Mouse (Mus musculus) midbrain, embryonic 11.5 days (tissue): Measurements from ENCODE around the gene Gpr22. TPM values are rescaled to one million over a fixed set of nuclear protein-coding genes. Genes with fewer than 3 reads are reported as not detected.

ENCODE experiments used
- ATAC-seq: fragments of 200-750 bp; cut with Nextera tagmentation; 2 replicates; pipeline ENCODE4 v1.8.0; 2017; ENCODE audit warnings: moderate TSS enrichment, moderate library complexity; ENCODE audit not compliant: low FRiP score
- DNase-seq: peaks from one replicate; pipeline ENCODE4 v3.0.0; 2015; ENCODE audit warnings: low spot score; ENCODE audit errors: missing footprints
- H3K27ac ChIP-seq: fragments of 300-500 bp; sonication (generic); 2 replicates; pipeline ENCODE4 v1.5.1; 2014; ENCODE audit warnings: low read depth, low read length
- H3K27me3 ChIP-seq: fragments of 300-500 bp; sonication (generic); 2 replicates; pipeline ENCODE4 v1.6.1; 2014; ENCODE audit warnings: mild to moderate bottlenecking, low read length, moderate library complexity, mixed read lengths; ENCODE audit not compliant: control insufficient read depth, insufficient read depth
- H3K36me3 ChIP-seq: fragments of 300-500 bp; sonication (generic); 2 replicates; pipeline ENCODE4 v1.6.1; 2014; ENCODE audit warnings: mild to moderate bottlenecking, low read length, moderate library complexity, mixed read lengths; ENCODE audit not compliant: control insufficient read depth, insufficient read depth
- H3K4me1 ChIP-seq: fragments of 300-500 bp; sonication (generic); 2 replicates; pipeline ENCODE4 v1.6.1; 2014; ENCODE audit warnings: low read length; ENCODE audit not compliant: control insufficient read depth, insufficient read depth
- H3K4me2 ChIP-seq: fragments of 300-500 bp; sonication (generic); 2 replicates; pipeline ENCODE4 v1.6.1; 2014; ENCODE audit warnings: mild to moderate bottlenecking, moderate library complexity
- H3K4me3 ChIP-seq: fragments of 300-500 bp; sonication (generic); 2 replicates; pipeline ENCODE4 v1.5.1; 2014; ENCODE audit warnings: low read depth, low read length
- H3K9ac ChIP-seq: fragments of 300-500 bp; sonication (generic); 2 replicates; pipeline ENCODE4 v1.6.1; 2014; ENCODE audit warnings: low read length
- H3K9me3 ChIP-seq: fragments of 300-500 bp; sonication (generic); 2 replicates; pipeline ENCODE4 v1.6.1; 2016; ENCODE audit warnings: low read length; ENCODE audit not compliant: control insufficient read depth
- WGBS: fragments of 180-500 bp; shearing (Covaris S2); extraction: QIAGEN DNeasy Blood & Tissue Kit; methylation state at CpG from one replicate; pipeline ENCODE4 v1.1.7; 2014; 5-methylcytosine and 5-hydroxymethylcytosine counted together
- polyA plus RNA-seq: library from polyadenylated mRNA; unstranded; fragments of >200 nt; fragmentation: Nextera tagmentation; extraction: Ambion mirVana; gene quantifications from 2 replicates; pipeline ENCODE4 v1.2.1, GENCODE M21; 2014

Gene Gpr22
- polyA plus RNA-seq, 1 experiment from 2014 or later, result 6.2 TPM

DNA sequence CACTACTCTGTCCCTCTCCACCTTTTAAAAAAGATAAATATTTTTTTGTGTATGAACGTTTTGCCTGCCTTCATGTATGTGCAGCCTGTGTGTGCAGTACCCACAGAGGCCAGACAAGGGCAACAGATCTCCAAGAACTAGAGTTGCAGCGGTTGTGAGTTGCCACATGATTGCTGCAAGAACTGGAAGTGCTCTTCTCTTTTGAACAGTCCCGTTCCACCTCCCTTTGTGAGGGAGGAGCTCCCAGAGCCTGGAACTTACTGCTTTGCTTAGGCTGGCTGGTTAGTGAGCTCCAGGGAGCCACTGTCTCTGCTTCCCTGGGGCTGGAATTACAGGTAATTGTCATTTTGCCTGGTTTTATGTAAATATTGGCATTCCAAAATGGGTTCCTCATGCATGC is 10.8 kb upstream of the Gpr22 start:
- Histone ChIP-seq H3K9ac (no peak overlapping the region), H3K4me2 (no peak overlapping the region), H3K4me1 (no peaks in the 10 kb centered on the region), H3K9me3 (no peaks in the 10 kb centered on the region), H3K27ac (no peak overlapping the region), H3K36me3 (no peaks in the 10 kb centered on the region), H3K27me3 (no peaks in the 10 kb centered on the region), H3K4me3 (no peak overlapping the region)
- 86% methylated on average over 3 of the region's 3 CpGs for WGBS
- DNase-seq (no peak), ATAC-seq (no peak)

DNA sequence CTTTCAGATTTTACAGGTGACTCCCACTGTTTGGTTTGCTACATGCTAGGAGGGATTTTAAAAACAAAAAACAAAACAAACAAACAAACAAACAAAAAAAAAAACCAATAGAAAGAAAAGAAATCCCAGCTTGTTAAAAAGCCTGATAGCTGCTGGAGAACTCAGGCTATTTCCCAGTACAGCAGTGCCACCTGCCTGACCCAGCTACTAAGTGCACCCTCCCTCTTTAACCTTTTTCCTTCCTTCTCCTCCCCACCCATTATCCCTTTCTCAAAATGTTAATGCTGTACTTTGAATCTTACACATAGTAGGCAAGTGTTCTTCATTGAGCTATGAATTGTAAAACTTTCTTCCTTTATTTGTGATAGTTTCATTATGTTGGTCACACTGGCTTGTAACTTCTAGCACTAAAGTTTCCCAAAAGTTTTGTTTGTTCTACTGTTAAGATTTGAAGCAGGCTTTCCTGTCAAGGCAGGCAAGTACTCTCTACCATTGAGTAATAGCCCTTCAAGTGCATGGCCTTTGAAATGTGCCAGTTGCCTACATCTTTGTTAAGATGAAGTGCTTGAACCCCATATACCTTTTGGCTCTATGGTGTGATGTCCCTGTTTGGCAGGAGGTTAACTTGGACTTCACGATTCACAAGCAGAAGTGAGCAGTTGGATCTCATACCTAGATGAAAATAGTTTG is 6.0 kb upstream of the Gpr22 start:
- H3K4me3 ChIP-seq, result no peak overlapping the region
- H3K9me3 ChIP-seq, result no peaks in the 10 kb centered on the region
- DNase-seq, result no peak
- H3K27me3 ChIP-seq, result no peaks in the 10 kb centered on the region
- no peak overlapping the region for H3K9ac ChIP-seq
- no peak overlapping the region for H3K4me2 ChIP-seq
- 94% methylated on average over 1 of the region's 1 CpGs for WGBS
- H3K27ac ChIP-seq, result no peak overlapping the region
- no peak for ATAC-seq
- H3K4me1 ChIP-seq, result no peaks in the 10 kb centered on the region
- no peaks in the 10 kb centered on the region for H3K36me3 ChIP-seq

DNA sequence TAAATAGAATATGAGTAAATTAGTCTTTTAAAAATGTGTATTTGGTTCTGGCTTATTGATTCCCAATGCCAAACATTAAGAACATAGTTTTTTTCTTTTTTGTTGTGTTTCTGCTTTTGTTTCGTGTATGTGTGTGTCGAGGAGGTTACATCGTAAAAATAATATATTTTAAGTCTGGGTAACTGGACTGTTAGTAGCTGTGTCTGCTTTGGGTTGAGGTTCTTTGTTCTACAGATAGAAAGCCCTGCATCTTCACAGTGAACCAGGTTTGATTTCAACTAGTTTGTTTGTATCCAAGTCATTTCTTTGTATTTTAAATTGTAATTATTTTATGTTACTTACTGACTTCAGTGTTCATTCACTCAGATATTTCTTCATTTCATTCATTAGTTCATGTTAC is 323 bp upstream of the Gpr22 start:
- DNase-seq (no peak), ATAC-seq (no peak)
- 91% methylated on average over 3 of the region's 3 CpGs for WGBS
- H3K27me3 ChIP-seq, result no peaks in the 10 kb centered on the region
- no peak overlapping the region for H3K9ac ChIP-seq
- no peaks in the 10 kb centered on the region for H3K9me3 ChIP-seq
- no peaks in the 10 kb centered on the region for H3K4me1 ChIP-seq
- H3K4me3 ChIP-seq, result no peak overlapping the region
- H3K4me2 ChIP-seq, result no peak overlapping the region
- H3K27ac ChIP-seq, result no peak overlapping the region
- no peaks in the 10 kb centered on the region for H3K36me3 ChIP-seq

DNA sequence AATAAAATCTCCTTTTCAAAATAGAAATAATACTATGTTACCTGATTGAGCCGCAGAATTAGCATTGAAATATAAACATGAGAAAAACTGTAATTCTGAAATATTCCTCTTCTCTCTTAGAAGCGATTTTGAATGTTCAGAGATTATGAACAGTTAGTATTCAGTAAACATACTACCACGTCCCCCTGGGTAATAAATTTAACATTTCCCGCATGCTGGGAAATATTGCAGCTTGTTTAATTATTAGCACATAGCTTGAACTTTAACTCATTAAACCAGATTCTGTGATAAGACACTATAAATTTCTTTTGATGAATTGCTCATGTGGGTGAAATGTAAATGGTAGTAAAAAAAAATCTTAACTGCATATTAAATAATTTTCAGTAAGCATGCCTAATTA is 1.0 kb downstream of the Gpr22 start:
- H3K4me2 ChIP-seq, result no peak overlapping the region
- 86% methylated on average over 4 of the region's 4 CpGs for WGBS
- no peaks in the 10 kb centered on the region for H3K27me3 ChIP-seq
- H3K36me3 ChIP-seq, result no peaks in the 10 kb centered on the region
- no peaks in the 10 kb centered on the region for H3K9me3 ChIP-seq
- H3K4me3 ChIP-seq, result no peak overlapping the region
- H3K27ac ChIP-seq, result no peak overlapping the region
- no peaks in the 10 kb centered on the region for H3K4me1 ChIP-seq
- ATAC-seq (no peak), DNase-seq (no peak)
- no peak overlapping the region for H3K9ac ChIP-seq

DNA sequence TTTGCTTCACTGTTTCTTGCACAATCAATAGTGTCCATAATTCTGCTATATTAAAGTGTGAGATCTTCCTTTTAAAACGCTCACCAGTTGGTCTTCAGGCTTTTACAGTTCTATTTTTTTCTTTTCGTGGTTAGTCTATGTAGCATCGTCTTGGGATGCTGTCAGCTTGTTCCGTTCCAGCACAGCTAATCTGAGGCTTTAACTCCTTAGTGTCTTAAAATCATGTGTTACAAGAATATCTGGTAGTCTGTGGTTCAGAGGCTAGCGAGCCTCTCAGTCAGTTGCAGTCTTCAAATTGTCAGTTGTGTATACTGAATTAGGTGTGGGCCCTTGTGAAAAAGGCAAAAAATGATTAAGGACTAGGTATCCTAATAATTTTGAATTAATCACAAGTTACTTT is 1.5 kb downstream of the Gpr22 start:
- ATAC-seq, result peak; percentile 50; the same call in 1 of the 2 replicates
- Histone ChIP-seq H3K4me3 (peak overlapping the region; percentile 17; the same call in 1 of the 2 replicates), H3K9me3 (no peaks in the 10 kb centered on the region), H3K9ac (no peak overlapping the region), H3K4me2 (peak overlapping the region; percentile 26; the same call in 1 of the 2 replicates), H3K36me3 (no peaks in the 10 kb centered on the region), H3K27me3 (no peaks in the 10 kb centered on the region), H3K27ac (no peak overlapping the region), H3K4me1 (no peaks in the 10 kb centered on the region)
- DNase-seq, result no peak
- whole genome bisulfite sequencing, result 55% methylated on average over 5 of the region's 5 CpGs

DNA sequence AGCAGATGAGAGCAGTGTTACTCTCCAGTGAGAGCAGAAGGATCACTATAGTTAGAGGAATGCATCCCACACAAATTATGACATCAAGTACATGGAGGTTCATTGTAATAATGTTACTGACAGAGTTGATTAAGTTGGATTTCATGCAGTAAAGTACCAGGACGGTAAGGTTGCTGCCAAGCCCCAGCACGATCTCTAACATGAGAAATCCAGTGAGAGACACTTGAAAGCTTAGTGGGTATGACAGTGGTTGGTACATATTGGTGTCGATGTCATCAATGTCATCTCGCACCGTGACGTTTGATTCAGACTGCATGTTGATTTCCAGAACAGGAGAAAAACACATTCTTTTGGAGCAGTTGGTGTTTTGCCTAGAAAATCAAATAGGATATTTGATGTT is 4.1 kb downstream of the Gpr22 start:
- Histone ChIP-seq H3K4me1 (no peaks in the 10 kb centered on the region), H3K4me2 (no peak overlapping the region), H3K9ac (no peak overlapping the region), H3K36me3 (no peaks in the 10 kb centered on the region), H3K27me3 (no peaks in the 10 kb centered on the region), H3K27ac (no peak overlapping the region), H3K9me3 (no peaks in the 10 kb centered on the region), H3K4me3 (no peak overlapping the region)
- WGBS, result 87% methylated on average over 6 of the region's 6 CpGs
- DNase-seq (no peak), ATAC-seq (no peak)

DNA sequence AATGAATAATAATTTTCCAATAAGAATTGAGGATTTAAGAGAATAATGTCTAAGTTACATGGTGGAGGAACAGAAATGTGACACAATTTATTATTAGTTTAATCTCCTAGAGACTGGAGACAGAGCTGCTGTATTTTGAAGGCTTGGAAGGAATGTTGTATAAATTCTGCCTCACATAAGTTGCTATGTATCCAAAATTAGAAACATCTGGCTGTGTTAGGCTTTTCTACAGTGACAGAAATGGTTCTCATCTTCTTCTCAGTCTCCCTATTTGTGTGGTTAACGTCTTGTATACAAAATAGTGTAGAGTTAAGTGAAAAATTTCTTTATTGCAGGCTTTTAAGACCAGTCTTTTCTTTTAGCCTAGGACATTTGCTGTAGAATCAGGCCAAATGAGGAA is 6.2 kb downstream of the Gpr22 start:
- Histone ChIP-seq H3K4me1 (no peaks in the 10 kb centered on the region), H3K27me3 (no peaks in the 10 kb centered on the region), H3K4me3 (no peak overlapping the region), H3K27ac (no peak overlapping the region), H3K4me2 (no peak overlapping the region), H3K9me3 (no peaks in the 10 kb centered on the region), H3K36me3 (no peaks in the 10 kb centered on the region), H3K9ac (no peak overlapping the region)
- DNase-seq (no peak), ATAC-seq (no peak)
- WGBS, result 78% methylated on average over 1 of the region's 1 CpGs

DNA sequence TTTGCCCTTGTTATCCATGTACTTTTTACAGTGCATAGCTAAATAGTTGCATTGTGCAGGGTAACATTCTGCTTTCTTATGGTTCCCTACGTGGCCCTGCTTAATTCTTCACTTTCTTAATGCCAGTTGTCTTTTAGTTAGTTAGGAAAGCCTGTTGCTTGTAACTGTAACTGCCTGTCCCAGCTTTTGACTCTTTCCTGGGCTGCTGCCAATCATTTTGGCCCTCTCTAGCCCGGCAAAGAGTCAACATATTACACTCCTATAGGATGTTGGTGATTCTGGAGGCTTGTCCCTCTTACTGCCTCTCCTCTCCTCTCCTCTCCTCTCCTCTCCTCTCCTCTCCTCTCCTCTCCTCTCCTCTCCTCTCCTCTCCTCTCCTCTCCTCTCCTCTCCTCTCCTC is 7.6 kb downstream of the Gpr22 start:
- no peak overlapping the region for H3K27ac ChIP-seq
- H3K36me3 ChIP-seq, result no peaks in the 10 kb centered on the region
- no peaks in the 10 kb centered on the region for H3K4me1 ChIP-seq
- H3K9me3 ChIP-seq, result no peaks in the 10 kb centered on the region
- DNase-seq (no peak), ATAC-seq (no peak)
- H3K27me3 ChIP-seq, result no peaks in the 10 kb centered on the region
- H3K4me3 ChIP-seq, result no peak overlapping the region
- H3K4me2 ChIP-seq, result no peak overlapping the region
- 78% methylated on average over 2 of the region's 2 CpGs for WGBS
- H3K9ac ChIP-seq, result no peak overlapping the region

DNA sequence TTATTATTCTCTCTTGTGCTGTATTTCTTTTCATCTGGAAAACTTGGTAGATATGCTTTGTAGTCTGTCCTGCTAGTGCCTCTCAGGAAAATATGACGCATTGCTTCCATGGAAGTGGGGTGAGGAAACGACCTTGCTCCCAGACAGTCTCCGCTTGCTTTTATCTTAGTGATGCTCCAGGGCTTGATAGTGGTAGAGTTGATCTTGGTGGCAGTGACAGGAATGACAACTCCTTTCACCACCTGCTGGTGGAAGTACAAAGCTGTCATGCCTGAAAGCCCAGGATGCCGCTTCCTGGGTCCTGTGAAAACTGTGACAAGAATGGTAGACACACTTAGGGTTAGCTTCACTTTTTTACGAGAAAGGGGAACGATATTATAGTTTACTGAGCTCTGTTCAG is 9.8 kb downstream of the Gpr22 start:
- Histone ChIP-seq H3K4me3 (no peak overlapping the region), H3K9ac (no peak overlapping the region), H3K9me3 (no peaks in the 10 kb centered on the region), H3K36me3 (no peaks in the 10 kb centered on the region), H3K27me3 (no peaks in the 10 kb centered on the region), H3K27ac (no peak overlapping the region), H3K4me1 (no peaks in the 10 kb centered on the region), H3K4me2 (no peak overlapping the region)
- no peak for DNase-seq
- ATAC-seq, result no peak
- 74% methylated on average over 6 of the region's 6 CpGs for WGBS
